In genomic region chrX:134058987-134059712, GRCm38 (mm10) we compare ENCODE assay signal across 8 mouse cellular contexts. TPM values are rescaled to one million over a fixed set of nuclear protein-coding genes. Genes with fewer than 3 reads are reported as not detected.
DNase-seq lines count a peak whose midpoint lies in the region; ATAC-seq and TF ChIP-seq lines count a peak whose summit lies in the region.

TSS of gene Cstf2 (plus strand) at chrX:134059187.

- WGBS in embryonic facial prominence, embryonic 13.5 days: 22% methylated on average over 76 of the region's 77 CpGs
- 16% methylated on average over 77 of the region's 77 CpGs for WGBS in heart, adult 2 months
- WGBS in limb, embryonic 13.5 days: 15% methylated on average over 58 of the region's 77 CpGs
- 25% methylated on average over 70 of the region's 77 CpGs for WGBS in midbrain, embryonic 16.5 days

- H3K4me3 ChIP-seq in embryonic facial prominence, embryonic 13.5 days: peak within 1 kb of the TSS; percentile 57
- H3K4me3 ChIP-seq in heart, adult 2 months: peak within 1 kb of the TSS; percentile 68
- peak within 1 kb of the TSS; percentile 58 for H3K4me3 ChIP-seq in limb, embryonic 13.5 days
- H3K4me3 ChIP-seq in midbrain, embryonic 16.5 days (ENCODE audit: low read depth, low read length): peak within 1 kb of the TSS; percentile 58

- H3K9ac ChIP-seq in embryonic facial prominence, embryonic 13.5 days: peak within 1 kb of the TSS; percentile 82
- peak within 1 kb of the TSS; percentile 75 for H3K9ac ChIP-seq in heart, adult 2 months (ENCODE audit: low read depth, low read length)
- H3K9ac ChIP-seq in limb, embryonic 13.5 days: peak within 1 kb of the TSS; percentile 78
- peak within 1 kb of the TSS; percentile 74 for H3K9ac ChIP-seq in midbrain, embryonic 16.5 days (ENCODE audit: low read depth, low read length)

- peak within 1 kb of the TSS; percentile 87 for H3K27ac ChIP-seq in embryonic facial prominence, embryonic 13.5 days
- H3K27ac ChIP-seq in heart, adult 2 months: peak within 1 kb of the TSS; percentile 79
- peak within 1 kb of the TSS; percentile 91 for H3K27ac ChIP-seq in limb, embryonic 13.5 days
- H3K27ac ChIP-seq in midbrain, embryonic 16.5 days (ENCODE audit: low read length): peak within 1 kb of the TSS; percentile 88

- H3K4me1 ChIP-seq in embryonic facial prominence, embryonic 13.5 days: peaks cover 6% of the 10 kb centered on the region; the same call in 1 of the 2 replicates
- H3K4me1 ChIP-seq in heart, adult 2 months (ENCODE audit: control insufficient read depth, insufficient read depth, low read length): no peaks in the 10 kb centered on the region
- H3K4me1 ChIP-seq in limb, embryonic 13.5 days: no peaks in the 10 kb centered on the region
- no peaks in the 10 kb centered on the region; the same call in 1 of the 2 replicates for H3K4me1 ChIP-seq in midbrain, embryonic 16.5 days (ENCODE audit: control insufficient read depth, insufficient read depth, low read length)

- peak; percentile 99 for DNase-seq in 3134 (ENCODE audit: extremely low read depth, insufficient read length, low spot score)
- DNase-seq in adrenal gland, postnatal 36 days: peak; percentile 94 to 96
- peak; percentile 95 for DNase-seq in heart, adult 2 months
- DNase-seq in kidney, adult 8-10 months: peak; percentile 95 to 96
- DNase-seq in spleen, postnatal 10 days (ENCODE audit: low spot score in 2 of 2): peak; percentile 89 to 94

- TF ChIP-seq POLR2A in heart, adult 2 months (IDR thresholded peaks at IDR 0.05; ENCODE audit: insufficient read depth, low read depth, low read length): peak; percentile 49; the same call in 1 of the 2 replicates

- no peaks in the 10 kb centered on the region for H3K79me2 ChIP-seq in heart, adult 2 months (replicated peaks; ENCODE audit: control insufficient read depth, insufficient read depth, low read length)

- peaks cover 6% of the 10 kb centered on the region for H3K27me3 ChIP-seq in embryonic facial prominence, embryonic 13.5 days
- H3K27me3 ChIP-seq in heart, adult 2 months (ENCODE audit: control insufficient read depth, insufficient read depth, low read length): no peaks in the 10 kb centered on the region
- H3K27me3 ChIP-seq in limb, embryonic 13.5 days: peaks cover 9% of the 10 kb centered on the region
- H3K27me3 ChIP-seq in midbrain, embryonic 16.5 days (ENCODE audit: control insufficient read depth, insufficient read depth, low read depth, low read length): no peaks in the 10 kb centered on the region

- intact Hi-C loops in heart, adult 2 months (cut with DNase I): loop anchor here (5.0 to 10.0 kb wide), 4 partner anchors 37 to 364 kb away; partner anchors contain the start of gene Cenpi

- H3K36me3 ChIP-seq in embryonic facial prominence, embryonic 13.5 days: peaks cover 5% of the 10 kb centered on the region
- H3K36me3 ChIP-seq in heart, adult 2 months (ENCODE audit: control insufficient read depth, insufficient read depth, low read length): no peaks in the 10 kb centered on the region
- H3K36me3 ChIP-seq in limb, embryonic 13.5 days: peaks cover 12% of the 10 kb centered on the region; the same call in 1 of the 2 replicates
- no peaks in the 10 kb centered on the region for H3K36me3 ChIP-seq in midbrain, embryonic 16.5 days (ENCODE audit: control insufficient read depth, insufficient read depth, low read length)

- no peak for TF ChIP-seq EP300 in heart, adult 2 months (IDR thresholded peaks at IDR 0.05; ENCODE audit: insufficient read depth, low read depth, low read length)

- peak; percentile 91 for ATAC-seq in embryonic facial prominence, embryonic 13.5 days (ENCODE audit: insufficient number of reproducible peaks, insufficient read depth, low FRiP score, low TSS enrichment, low read depth)
- ATAC-seq in limb, embryonic 13.5 days (ENCODE audit: low FRiP score, low read depth): peak; percentile 99
- peak; percentile 98 for ATAC-seq in midbrain, embryonic 16.5 days

- peak; percentile 51 for TF ChIP-seq CTCF in heart, adult 2 months (IDR thresholded peaks at IDR 0.05)

- H3K4me2 ChIP-seq in embryonic facial prominence, embryonic 13.5 days: peak within 1 kb of the TSS; percentile 55
- peak within 1 kb of the TSS; percentile 59 for H3K4me2 ChIP-seq in limb, embryonic 13.5 days (replicated peaks)
- peak within 1 kb of the TSS; percentile 51 for H3K4me2 ChIP-seq in midbrain, embryonic 16.5 days (ENCODE audit: low read length)

- no peaks in the 10 kb centered on the region for H3K9me3 ChIP-seq in embryonic facial prominence, embryonic 13.5 days
- H3K9me3 ChIP-seq in limb, embryonic 13.5 days: no peaks in the 10 kb centered on the region
- H3K9me3 ChIP-seq in midbrain, embryonic 16.5 days (replicated peaks; ENCODE audit: control insufficient read depth, low read length, poor library complexity, severe bottlenecking): no peaks in the 10 kb centered on the region

RNA-seq across cellular contexts. Expression of gene Cstf2, which starts in this region (rescaled TPM):
- total RNA-seq in adrenal gland, postnatal 36 days (2021): 10 to 100 TPM; 34.1 to 40.9 TPM
- 37.9 and 38.7 TPM in 2 replicates for polyA plus RNA-seq in embryonic facial prominence, embryonic 13.5 days (2015; fragmentation: Nextera tagmentation; extraction: Ambion mirVana)
- total RNA-seq in heart, adult 2 months (2021): 10 to 100 TPM; 11.2 to 11.7 TPM
- polyA plus RNA-seq in heart, adult 2 months (2012; rRNA removed): 6.3 and 9.5 TPM in 2 replicates
- 40.4 and 44.6 TPM in 2 replicates for polyA plus RNA-seq in limb, embryonic 13.5 days (2015; fragmentation: Nextera tagmentation; extraction: Ambion mirVana)
- polyA plus RNA-seq in midbrain, embryonic 16.5 days (2015; fragmentation: Nextera tagmentation; extraction: Ambion mirVana): 71.8 and 72.5 TPM in 2 replicates

Comparison
In these comparisons a context has a peak if more than half of its experiments do, and no peak if none do; other contexts are left out.
1. Peak in every context shown above with its lines: DNase-seq, ATAC-seq, H3K4me3 ChIP-seq and H3K27ac ChIP-seq.